Mouse (Mus musculus) naive thymus-derived CD4-positive, alpha-beta T cell, adult 2 months (primary cell): ENCODE measurements at regions not wholly inside any gene's neighbourhood (a gene's known extent, or its start where the extent isn't known, plus 50 kb on each side); places are given as distances from the start of the nearest gene placed in this dataset.
A peak's percentile ranks its signal among the peaks of the same experiment; 100 is the strongest.
"Not testable (repeated sequence)": the region's sequence is repeated elsewhere in the genome, so short reads cannot be mapped to it uniquely, and the experiment has no call there.

Experiments
- DNase-seq: peaks from one replicate; pipeline ENCODE4 v3.0.0-alpha.2; 2011; ENCODE audit warnings: low read depth

DNA sequence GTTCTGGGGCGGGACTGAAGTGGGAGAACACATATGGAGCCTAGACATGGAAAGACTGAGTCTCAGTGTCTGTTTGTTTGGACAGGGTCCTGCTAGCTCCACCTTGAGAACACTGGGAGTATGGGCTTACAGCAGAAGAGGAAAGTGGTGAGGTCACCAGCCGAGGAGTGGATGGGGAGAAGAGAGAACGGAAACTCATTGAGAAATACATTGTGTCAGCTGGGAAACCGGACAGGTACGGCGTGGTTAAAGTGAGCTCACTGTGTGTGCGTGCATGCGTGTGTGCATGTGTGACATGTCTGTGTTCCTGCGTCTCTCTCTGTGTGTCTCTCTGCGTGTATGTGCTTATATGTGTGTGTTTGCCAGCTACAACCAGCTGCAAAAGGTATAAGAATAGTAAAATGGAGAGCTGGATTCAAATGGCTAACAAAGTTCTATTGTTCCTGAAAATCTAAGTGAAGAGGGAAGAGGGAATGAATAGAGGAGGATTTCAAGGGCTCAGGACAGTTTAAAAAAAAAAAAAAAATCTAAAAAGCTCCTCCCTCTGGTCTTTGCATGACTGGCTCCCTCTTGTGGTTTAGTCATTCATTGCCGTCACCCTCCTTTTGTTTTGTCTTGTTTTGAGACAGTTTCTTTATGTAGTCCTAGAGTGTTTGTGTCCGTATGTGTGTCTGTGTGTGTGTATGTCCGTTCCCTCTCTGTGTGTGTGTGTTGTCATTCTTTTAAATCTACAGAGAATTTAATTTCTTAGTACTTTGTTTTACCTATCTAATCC is 52.0 kb upstream of the Ak4 start:
- DNase-seq, result peak; percentile 87

DNA sequence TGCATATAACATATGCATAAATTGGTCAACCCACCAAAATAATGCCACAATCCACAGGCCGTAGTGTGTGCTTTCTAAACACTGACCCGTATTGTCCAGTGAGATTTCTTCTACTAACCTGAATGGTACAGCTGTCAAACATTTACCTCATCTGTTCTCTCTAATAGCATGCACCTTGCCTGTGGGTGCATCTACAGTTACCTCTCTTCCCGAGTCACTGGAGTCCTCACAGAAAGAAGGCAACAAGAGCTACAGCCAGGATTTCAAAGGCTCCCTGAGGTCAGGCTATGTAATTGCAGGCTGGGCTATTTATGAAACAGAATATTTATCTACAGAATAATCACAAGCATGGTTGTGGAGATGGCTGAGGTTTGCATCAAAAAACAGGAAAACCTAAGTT is 53.8 kb upstream of the Ak4 start:
- DNase-seq, result no peak

DNA sequence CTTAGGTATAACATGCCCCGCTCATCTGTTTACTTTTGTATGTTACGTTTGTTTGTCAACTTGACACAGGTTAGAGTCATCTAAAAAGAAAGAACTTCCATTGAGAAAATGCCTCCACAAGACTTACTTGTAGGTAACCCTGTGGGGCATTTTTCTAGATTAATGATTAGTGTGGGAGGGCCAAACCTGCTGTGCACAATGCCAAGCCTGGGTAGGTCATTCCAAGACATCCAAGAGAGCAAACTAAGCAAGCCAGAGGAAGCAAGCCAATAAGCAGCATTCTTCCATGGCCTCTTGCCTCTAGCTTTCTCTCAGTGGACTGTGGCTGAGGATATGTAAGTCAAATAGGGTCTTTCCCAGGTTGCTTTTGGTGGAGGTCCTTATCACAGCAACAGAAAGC is 54.4 kb upstream of the Ak4 start:
- DNase-seq, result no peak

DNA sequence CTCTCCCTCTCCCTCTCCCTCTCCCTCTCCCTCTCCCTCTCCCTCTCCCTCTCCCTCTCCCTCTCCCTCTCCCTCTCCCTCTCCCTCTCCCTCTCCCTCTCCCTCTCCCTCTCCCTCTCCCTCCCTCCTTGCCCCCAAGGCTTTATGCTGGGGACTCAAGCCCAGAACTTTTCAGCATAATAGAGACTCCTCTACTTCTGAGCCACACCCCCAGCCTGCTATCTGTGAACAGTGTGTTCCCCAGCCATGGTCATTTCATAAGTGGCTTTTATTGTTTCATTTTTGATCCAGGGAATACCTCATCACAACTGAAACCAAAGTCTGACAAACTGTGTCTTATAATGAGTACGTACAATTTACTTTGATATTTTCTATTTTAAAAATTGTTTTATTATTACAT is 55.8 kb upstream of the Ak4 start:
- not testable (repeated sequence) for DNase-seq

DNA sequence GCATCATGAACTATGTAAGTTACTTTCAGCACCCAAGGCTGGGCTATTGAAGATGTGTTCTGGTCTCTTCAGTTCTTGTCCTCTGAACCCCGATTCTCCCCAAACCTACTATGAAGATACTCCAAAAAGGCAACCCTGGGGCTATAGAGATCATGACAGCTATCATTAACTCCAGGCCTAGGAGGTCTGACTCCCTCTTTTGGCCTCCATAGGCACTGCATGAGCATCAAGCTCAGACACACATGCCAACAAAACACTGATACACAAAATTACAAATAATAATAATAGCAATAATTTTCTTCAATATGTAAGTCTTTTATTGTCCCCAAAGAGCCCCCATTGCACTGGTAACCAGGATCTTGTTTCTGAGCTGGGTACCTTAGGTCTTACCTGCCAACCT is 57.3 kb upstream of the Ak4 start:
- DNase-seq, result peak; percentile 47

DNA sequence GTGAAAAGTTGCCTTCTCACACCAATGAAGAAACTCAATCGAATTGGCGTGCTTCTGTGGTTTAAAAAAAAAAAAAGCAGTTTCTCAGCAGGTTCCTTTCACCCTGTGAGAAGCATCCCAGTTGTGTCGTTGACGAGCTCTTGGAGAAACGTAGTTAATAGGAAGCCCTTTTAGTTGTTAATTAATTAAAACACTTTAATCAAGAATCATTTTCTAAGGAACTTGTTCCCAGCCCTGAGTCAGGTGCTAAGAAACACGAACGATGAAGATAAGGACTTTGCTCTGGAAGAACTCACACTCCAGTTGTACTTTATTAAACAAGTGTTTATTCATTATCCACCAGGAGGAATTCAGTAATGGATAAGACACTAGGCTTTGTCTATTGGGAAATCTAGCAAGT is 58.8 kb upstream of the Ak4 start:
- DNase-seq, result no peak

DNA sequence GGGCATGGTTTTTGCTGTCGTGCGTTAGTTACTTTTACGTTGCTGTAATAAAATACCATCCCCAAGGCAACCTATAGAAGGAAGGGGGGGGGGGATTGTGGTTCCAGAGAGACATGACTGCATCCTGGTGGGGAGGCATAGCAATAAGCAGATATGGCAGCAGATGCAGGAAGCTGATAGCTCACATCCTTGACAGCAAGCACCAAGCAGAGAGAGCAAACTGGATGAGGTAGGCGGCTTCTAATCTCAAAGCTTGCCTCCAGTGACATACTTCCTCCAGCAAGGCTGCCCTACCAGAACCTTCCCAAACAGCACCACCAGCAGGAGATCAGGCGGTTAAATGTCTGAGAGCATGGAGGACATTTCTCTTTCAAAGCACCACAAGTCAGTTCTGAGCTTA is 60.0 kb upstream of the Ak4 start:
- DNase-seq, result peak; percentile 43

DNA sequence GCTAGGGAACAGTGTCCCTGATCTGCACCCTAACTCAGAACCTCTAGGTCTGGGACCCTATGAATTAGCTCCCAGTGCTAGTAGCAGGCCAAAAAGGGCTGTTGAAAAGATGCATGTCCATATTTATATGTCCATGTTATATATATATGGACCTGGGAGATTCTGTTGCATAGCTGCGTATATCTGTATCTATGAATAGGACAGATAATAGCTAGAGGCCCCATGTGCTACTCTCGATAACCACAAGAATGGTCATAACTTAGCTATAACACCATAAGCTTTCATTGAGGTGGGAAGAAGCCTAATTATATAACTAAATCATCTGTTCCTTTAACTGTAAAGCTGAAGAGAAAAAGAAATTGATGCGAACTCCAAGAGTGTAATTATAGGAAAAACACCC is 60.6 kb upstream of the Ak4 start:
- no peak for DNase-seq

DNA sequence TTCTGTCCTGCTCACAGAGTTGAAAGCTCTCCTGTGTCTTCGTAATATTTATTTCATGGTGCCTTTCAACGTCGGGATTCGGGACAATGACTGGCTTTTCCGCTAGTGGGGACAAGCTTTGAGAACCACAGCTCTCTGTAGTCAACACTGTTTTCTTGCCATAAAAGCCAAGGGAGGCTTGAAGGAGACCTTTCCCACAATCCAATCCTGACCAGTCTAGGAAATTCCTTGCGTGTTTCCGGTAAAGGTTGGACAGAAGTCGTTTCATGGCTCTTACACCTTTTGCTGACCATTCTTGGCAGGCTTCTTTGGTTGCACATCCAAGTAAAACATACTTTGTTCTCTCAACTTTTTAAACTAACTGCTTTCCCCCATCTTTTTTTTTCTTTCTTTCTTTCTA is 61.2 kb upstream of the Ak4 start:
- DNase-seq, result no peak

DNA sequence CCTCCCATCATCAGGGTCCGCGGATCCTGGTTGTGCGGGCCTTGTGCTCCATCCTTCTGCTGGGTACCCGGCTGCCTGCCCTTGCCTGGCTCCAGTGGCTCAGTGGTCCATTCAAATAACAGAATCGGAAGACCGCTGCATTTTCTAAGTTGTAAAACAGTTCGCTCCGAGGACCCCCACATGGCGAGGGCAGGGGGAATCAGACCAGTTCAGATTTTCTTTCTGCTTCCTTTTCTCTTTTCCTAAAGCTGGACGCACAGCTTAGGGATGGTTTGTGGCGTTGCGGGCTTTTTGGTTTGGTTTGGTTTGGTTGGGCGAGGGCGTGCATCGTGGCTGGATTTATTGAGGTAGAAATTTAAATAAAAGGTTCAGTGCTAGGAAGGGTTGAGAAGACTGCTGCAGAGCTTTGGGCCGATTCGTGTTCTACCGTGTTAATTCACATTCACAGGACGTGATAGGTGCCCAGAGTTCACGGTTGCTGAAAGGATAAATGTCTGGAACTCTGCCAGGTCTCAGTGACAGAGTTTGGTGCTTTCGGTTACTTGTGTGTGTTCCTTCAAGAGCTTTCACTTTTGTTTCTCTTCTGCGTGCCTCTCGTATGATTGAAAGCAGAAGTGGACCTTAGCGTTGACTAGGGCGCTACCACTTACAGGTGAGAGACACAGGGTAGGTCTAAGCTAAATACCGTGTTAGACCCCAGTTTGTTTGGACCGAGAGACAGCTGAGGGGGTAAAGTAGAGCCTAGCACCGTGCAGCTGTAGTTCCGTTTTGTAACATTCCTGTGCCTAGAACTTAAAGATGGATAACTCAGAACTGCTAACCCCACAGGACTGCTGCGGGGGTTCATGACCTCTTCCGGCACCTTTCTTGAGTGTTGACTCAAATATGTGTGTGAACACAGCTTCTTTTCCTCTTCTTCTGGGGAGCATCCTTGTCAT is 61.9 kb upstream of the Ak4 start:
- peak; percentile 93 for DNase-seq

DNA sequence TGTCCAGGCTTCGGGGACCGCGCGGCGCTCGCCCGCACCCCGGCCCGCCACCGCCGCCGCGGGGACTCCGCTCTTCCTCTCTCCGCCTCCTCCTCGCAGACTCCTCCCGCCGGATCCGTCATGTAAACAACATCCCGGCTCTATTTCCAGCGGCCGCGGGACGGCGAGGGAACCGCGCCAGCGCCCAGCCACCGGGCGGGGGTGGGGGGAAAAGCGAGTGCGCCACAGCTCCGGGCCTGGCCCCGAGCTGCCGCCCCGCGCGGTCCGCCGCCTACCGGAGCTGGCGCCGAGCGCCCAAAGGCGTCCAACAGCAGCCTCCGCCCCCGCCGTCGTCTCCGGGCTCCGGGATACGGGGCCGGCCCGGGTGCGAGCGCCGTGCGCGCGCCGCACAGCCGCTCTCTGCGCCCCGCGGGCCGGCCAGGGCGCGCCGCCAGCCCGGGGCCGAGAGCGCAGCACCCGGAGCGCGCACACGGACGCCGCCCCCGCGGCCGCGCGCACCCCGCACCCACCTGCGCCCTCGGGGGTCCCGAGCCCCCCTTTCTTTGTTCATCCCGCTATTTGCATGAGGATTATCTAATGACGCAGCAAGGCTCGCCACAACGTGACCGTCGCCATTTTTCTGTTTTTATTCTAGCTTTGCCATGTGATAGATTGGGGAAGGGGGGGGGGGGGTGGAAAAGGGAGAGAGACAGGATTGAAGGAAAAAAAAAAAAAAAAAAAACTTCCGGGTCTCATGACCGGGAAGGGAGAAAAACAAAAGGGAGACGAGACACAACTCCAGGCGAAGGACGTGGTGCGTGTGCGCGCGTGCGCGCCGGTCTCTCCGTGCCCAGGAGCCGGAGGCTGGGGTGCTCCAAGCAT is 62.8 kb upstream of the Ak4 start:
- peak; percentile 77 for DNase-seq

DNA sequence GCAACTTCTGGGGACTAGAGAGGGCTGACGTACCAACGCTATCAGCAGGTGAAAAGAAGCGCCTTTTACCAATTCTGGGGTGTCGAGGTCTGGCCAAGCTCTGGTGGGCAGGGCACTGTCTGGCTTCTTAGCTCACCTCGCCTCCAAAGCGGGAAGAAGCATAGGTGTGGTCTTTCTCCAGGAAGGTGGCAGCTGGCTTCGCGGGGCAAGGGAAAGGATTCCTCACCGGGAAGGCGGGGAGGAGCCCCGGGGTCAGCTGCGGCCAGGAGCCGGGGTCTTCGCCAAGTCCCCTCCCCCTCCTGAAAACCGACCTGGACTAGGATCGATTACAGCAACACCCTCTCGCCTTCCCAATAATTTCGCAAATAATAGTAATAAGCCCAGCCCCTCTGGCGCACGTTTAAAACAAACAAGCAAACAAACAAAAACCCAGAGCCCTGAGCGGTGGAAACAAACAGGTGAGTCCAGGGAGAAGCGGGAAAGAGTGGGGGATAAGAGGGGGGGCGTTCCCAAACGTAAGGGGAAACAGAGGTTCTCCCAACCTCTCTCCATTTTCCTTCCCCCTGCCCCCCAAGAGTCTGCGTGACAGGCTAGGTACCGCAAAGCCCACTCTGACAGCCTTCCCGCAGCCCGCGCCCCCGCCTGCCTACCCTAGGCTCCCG is 63.5 kb upstream of the Ak4 start:
- DNase-seq, result peak; percentile 48

DNA sequence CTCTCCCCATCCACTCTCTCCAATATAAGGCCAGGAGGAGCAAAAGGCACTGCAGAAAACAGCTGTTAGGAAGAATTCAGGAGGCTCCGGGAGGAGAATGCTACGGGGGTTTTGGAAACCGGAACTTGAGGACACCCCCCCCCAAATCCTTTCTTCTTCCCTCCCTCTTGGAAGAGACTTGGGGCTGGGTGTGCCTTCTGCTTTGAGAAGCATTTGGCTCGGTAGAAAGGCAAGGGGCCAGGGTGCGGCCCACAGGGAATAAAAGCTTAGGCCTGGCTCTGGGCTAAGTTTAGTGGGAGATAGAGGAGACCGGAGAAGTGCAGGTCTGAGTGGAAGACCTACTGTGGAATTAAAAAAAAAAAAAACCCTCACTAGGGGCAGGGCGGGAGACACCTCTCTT is 64.1 kb upstream of the Ak4 start:
- no peak for DNase-seq

DNA sequence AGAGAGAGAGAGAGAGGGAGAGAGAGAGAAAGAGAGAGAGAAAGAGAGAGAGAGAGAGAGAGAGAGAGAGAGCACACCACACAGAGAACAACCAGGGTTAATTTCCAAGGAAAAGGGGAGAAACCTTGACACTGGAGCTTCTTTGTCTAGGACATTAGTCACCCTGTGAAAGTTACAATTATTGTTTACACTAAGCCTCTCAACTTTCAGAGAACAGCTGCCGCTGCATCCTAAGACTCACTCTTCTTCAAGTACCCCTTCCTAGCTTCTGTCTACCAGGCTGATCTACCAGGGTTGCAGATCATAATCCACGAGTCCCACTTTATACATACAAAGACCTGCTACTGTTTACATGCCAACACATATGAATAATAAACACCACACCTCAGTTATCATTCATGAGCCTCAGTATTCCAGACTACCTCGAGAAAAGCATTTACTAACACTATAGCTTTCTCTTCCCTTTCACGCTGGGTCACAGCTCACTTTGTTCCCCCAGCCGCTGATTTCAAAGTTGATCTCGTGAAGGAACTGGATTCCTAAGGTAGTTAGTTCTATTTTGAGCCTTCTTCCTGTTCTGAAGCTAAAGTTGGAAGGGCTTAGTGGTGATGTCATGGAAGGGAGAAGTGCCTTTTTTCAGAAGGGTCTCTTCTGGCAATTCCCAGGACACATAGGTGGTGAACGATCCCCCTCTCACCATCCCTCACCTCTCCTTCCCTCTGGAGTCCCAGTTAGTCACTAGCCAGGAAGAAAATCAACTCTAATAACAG is 64.8 kb upstream of the Ak4 start:
- peak; percentile 29 for DNase-seq

DNA sequence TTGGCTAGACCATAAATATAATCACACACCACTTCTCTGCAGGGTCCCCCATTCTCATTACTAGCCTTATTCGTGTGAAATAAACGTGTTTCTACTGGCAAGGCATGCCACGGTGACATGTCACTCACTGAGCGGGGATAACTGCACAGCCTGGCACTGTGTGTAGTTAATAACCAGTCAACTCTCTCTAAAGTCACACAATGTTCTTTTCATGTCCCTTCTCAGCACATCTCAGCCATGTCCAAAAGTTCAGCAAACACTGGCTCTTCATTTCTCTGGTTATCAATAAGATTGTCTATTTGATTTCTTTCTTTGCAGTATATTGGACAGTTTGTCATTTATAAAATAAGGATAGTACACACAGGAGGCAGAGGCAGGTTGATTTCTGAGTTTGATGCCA is 66.9 kb upstream of the Ak4 start:
- no peak for DNase-seq

DNA sequence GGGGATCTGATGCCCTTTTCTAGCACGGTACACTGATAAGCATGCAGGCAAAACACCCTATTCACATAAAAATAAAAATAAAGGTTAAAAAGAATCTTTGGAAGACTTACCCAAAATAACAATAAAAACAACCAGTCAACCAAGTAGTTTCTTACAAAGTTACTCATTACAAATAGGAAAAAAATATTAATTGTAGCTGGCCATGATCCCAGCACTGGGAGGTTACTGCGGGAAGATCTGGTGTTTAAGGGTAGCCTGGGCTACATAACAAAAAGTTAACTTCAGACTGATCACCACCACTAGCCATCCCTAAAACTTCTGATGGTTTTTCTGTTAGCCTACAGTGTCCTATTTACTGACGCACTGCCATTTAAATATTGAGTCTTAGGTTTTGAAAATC is 67.4 kb upstream of the Ak4 start:
- DNase-seq, result no peak

DNA sequence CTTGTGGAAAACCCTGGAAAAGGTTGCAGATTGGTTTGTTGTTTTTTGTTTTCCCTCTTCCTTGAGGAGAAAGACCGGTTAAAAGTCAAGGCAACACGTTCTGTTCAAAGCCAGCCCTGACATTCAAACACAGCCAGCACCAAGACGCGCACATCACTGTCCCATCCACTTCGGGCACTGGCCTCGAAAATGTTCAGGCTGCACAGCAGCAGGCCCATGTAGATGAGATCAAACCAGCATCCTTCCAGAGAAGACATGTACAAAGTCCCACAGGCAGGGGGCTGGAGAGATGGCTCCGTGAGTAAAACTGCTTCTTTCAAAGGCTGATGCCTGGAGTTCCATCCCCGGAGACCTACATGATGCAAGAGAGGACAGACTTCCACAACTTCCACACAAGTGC is 68.4 kb upstream of the Ak4 start:
- DNase-seq, result no peak

DNA sequence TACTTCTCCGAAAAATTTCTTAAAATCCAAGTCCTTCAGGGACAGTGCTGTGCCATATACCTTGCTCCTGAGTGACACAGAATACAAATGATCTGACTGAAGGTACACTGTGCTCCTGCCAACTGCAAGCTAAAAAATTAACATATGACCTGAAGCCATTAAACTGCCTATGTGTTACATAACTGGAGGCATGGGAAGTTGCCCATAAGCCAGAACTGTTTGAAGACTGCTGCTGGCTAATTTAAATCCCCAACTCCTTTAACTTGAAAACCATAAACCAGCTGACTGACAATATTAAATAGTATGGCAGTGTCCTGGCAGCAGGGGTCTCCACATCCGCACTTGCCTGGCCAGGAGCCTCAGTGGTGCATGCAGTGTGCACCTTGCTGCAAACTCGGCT is 68.9 kb upstream of the Ak4 start:
- no peak for DNase-seq

DNA sequence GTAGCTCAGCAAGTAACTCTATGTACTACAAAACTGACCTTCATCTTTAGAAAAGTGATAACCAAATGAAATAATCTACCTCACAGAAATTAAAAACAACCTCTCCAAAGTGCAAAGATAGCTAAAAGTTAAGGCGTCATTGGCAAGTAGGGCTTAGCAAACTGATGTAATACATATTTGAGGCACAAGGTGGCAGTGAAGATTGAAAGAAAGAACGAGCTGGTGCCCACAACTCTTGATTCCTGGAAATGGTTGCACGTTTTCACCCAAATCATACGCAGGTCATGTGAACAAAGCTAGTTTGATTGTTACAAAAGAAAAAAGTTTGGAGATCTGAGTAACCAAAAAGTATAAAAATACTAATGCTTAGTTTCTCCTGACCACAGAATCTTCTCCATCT is 69.7 kb upstream of the Ak4 start:
- peak; percentile 91 for DNase-seq

DNA sequence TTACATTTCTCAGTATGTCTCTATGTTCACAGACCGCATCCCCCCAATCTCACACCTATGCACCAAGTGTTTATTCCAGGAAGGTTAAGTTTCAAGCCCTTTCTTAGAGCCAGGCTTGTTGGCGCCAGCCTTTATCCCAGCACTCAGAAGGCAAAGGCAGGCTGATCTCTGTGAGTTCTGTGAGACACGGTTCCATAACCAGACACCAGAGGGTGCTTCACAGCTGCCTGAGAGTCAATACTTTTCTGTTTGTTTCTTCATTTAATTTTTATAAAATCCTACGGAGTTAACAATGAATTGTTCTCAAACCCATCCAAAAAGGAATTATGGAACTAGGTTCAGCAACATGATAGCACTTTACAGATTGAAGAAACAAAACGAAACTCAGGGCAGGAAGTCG is 71.8 kb upstream of the Ak4 start:
- DNase-seq, result no peak
